Mouse (Mus musculus): ENCODE results near the gene Camk2d. TPM values are rescaled to one million over a fixed set of nuclear protein-coding genes. Genes with fewer than 3 reads are reported as not detected.

Gene Camk2d
- polyA plus RNA-seq, 1 experiment: 66.4 TPM

- no peak overlapping the region for H3K27ac ChIP-seq (ENCODE audit: insufficient read depth, low read length)
- TF ChIP-seq POLR2A (IDR thresholded peaks at IDR 0.05; ENCODE audit: extremely low read depth, insufficient read depth, low read length) (no peak), CTCF (IDR thresholded peaks at IDR 0.05; ENCODE audit: extremely low read depth, insufficient read depth, low read length) (no peak)
- no peaks in the 10 kb centered on the region; the same call in 1 of the 2 replicates for H3K4me1 ChIP-seq (ENCODE audit: control insufficient read depth, insufficient read depth, low read length)
- no peak overlapping the region for H3K4me3 ChIP-seq (ENCODE audit: insufficient read depth, low read length)
Observed at GRCm38 (mm10) chr3:126609310-126609709, 13.2 kb downstream of the Camk2d start.

- Histone ChIP-seq H3K27ac (ENCODE audit: insufficient read depth, low read length) (no peak overlapping the region), H3K4me3 (ENCODE audit: insufficient read depth, low read length) (no peak overlapping the region), H3K4me1 (ENCODE audit: control insufficient read depth, insufficient read depth, low read length) (no peaks in the 10 kb centered on the region; the same call in 1 of the 2 replicates)
- TF ChIP-seq POLR2A (IDR thresholded peaks at IDR 0.05; ENCODE audit: extremely low read depth, insufficient read depth, low read length) (no peak), CTCF (IDR thresholded peaks at IDR 0.05; ENCODE audit: extremely low read depth, insufficient read depth, low read length) (no peak)
Observed at GRCm38 (mm10) chr3:126609795-126610451, 13.8 kb downstream of the Camk2d start.

- Histone ChIP-seq H3K4me1 (ENCODE audit: control insufficient read depth, insufficient read depth, low read length) (no peaks in the 10 kb centered on the region; the same call in 1 of the 2 replicates), H3K4me3 (ENCODE audit: insufficient read depth, low read length) (no peak overlapping the region), H3K27ac (ENCODE audit: insufficient read depth, low read length) (no peak overlapping the region)
- TF ChIP-seq CTCF (IDR thresholded peaks at IDR 0.05; ENCODE audit: extremely low read depth, insufficient read depth, low read length): no peak
- no peak for TF ChIP-seq POLR2A (IDR thresholded peaks at IDR 0.05; ENCODE audit: extremely low read depth, insufficient read depth, low read length)
Observed at GRCm38 (mm10) chr3:126611624-126612023, 15.5 kb downstream of the Camk2d start.

GRCm38 (mm10) chr3:126612748-126613509 lies 16.8 kb downstream of the Camk2d start:
- Histone ChIP-seq H3K4me3 (ENCODE audit: insufficient read depth, low read length) (no peak overlapping the region), H3K27ac (ENCODE audit: insufficient read depth, low read length) (no peak overlapping the region), H3K4me1 (ENCODE audit: control insufficient read depth, insufficient read depth, low read length) (no peaks in the 10 kb centered on the region; the same call in 1 of the 2 replicates)
- TF ChIP-seq CTCF (IDR thresholded peaks at IDR 0.05; ENCODE audit: extremely low read depth, insufficient read depth, low read length) (no peak), POLR2A (IDR thresholded peaks at IDR 0.05; ENCODE audit: extremely low read depth, insufficient read depth, low read length) (no peak)

GRCm38 (mm10) chr3:126613510-126614128 lies 17.5 kb downstream of the Camk2d start:
- no peak overlapping the region for H3K4me3 ChIP-seq (ENCODE audit: insufficient read depth, low read length)
- TF ChIP-seq POLR2A (IDR thresholded peaks at IDR 0.05; ENCODE audit: extremely low read depth, insufficient read depth, low read length): no peak
- TF ChIP-seq CTCF (IDR thresholded peaks at IDR 0.05; ENCODE audit: extremely low read depth, insufficient read depth, low read length): no peak
- H3K4me1 ChIP-seq (ENCODE audit: control insufficient read depth, insufficient read depth, low read length): no peaks in the 10 kb centered on the region; the same call in 1 of the 2 replicates
- H3K27ac ChIP-seq (ENCODE audit: insufficient read depth, low read length): no peak overlapping the region

- H3K4me3 ChIP-seq (ENCODE audit: insufficient read depth, low read length): no peak overlapping the region
- no peak overlapping the region for H3K27ac ChIP-seq (ENCODE audit: insufficient read depth, low read length)
- no peak for TF ChIP-seq CTCF (IDR thresholded peaks at IDR 0.05; ENCODE audit: extremely low read depth, insufficient read depth, low read length)
- no peak for TF ChIP-seq POLR2A (IDR thresholded peaks at IDR 0.05; ENCODE audit: extremely low read depth, insufficient read depth, low read length)
- no peaks in the 10 kb centered on the region; the same call in 1 of the 2 replicates for H3K4me1 ChIP-seq (ENCODE audit: control insufficient read depth, insufficient read depth, low read length)
Observed at GRCm38 (mm10) chr3:126615306-126615705, 19.2 kb downstream of the Camk2d start.

- Histone ChIP-seq H3K27ac (ENCODE audit: insufficient read depth, low read length) (no peak overlapping the region), H3K4me1 (ENCODE audit: control insufficient read depth, insufficient read depth, low read length) (no peaks in the 10 kb centered on the region), H3K4me3 (ENCODE audit: insufficient read depth, low read length) (no peak overlapping the region)
- TF ChIP-seq CTCF (IDR thresholded peaks at IDR 0.05; ENCODE audit: extremely low read depth, insufficient read depth, low read length) (no peak), POLR2A (IDR thresholded peaks at IDR 0.05; ENCODE audit: extremely low read depth, insufficient read depth, low read length) (no peak)
Observed at GRCm38 (mm10) chr3:126620152-126620551, 24.1 kb downstream of the Camk2d start.

- TF ChIP-seq CTCF (IDR thresholded peaks at IDR 0.05; ENCODE audit: extremely low read depth, insufficient read depth, low read length) (no peak), POLR2A (IDR thresholded peaks at IDR 0.05; ENCODE audit: extremely low read depth, insufficient read depth, low read length) (no peak)
- no peak overlapping the region for H3K4me3 ChIP-seq (ENCODE audit: insufficient read depth, low read length)
- no peak overlapping the region for H3K27ac ChIP-seq (ENCODE audit: insufficient read depth, low read length)
- H3K4me1 ChIP-seq (ENCODE audit: control insufficient read depth, insufficient read depth, low read length): no peaks in the 10 kb centered on the region
Observed at GRCm38 (mm10) chr3:126622509-126622908, 26.4 kb downstream of the Camk2d start.

- H3K4me3 ChIP-seq (ENCODE audit: insufficient read depth, low read length): no peak overlapping the region
- peak overlapping the region; percentile 65 for H3K27ac ChIP-seq (ENCODE audit: insufficient read depth, low read length)
- TF ChIP-seq POLR2A (IDR thresholded peaks at IDR 0.05; ENCODE audit: extremely low read depth, insufficient read depth, low read length): no peak
- TF ChIP-seq CTCF (IDR thresholded peaks at IDR 0.05; ENCODE audit: extremely low read depth, insufficient read depth, low read length): no peak
- no peaks in the 10 kb centered on the region for H3K4me1 ChIP-seq (ENCODE audit: control insufficient read depth, insufficient read depth, low read length)
Observed at GRCm38 (mm10) chr3:126624994-126625763, 29.1 kb downstream of the Camk2d start.

Data from cortical plate, adult 2 months (tissue).